Mouse (Mus musculus): Measurements from ENCODE around the gene Dnaja3.

Dnaja3 gene

DNA sequence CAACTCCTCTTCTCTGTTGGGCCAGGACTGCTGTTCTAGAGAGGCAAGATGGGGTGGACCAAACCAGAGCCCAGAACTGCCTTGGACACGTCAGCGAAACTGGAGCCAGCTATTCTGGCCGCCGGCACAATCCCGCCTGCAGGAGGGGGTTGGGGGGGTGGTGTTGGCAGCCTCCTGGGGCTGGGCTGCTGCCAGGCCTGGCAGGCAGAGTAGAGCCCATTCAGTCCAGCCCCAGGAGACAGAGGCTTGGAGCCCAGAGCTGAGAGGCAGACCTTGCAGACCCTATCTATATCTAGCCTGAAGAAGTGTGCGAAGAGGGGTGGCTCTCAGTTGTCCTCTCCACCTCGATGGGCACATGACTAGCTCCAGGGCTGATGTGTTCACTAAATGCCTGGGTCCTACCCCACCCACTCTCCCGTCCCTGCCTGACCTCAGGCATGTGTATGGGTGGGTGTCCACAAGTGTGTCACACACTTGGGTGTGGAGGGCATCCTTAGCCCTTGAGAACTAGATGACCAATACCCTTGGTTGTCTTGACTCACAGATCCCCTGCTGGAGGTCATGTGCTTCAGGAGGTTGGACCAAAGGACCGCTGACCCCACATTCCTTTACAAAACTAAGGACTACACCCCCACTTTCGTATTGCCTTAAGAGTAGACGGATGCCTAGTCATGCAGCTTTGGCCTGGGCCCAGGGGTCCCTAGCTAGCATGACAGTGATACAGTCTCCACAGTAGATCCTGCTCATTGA is 4.1 kb downstream of the Dnaja3 start:
- DNase-seq (ENCODE audit: low read depth), result no peak

DNA sequence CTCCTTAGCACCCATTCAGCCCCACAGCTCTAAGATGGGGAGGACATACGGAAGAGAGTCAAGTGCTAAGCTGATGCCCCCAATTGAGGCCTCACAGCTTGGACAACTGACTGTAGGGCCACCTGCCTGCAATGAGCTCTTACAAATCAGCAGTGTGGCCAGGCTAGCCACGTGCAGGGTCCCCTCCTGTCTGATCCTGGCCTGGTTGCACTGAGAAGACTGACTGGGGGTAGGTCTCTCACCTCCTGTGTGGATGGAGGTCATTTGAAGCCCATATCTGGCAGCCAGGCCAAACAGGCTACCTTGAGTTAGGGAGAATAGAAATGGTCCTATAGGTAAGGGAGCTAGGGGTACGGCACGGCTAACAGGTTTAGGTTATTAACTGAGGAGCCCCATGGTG is 6.1 kb downstream of the Dnaja3 start:
- DNase-seq (ENCODE audit: low read depth), result no peak

DNA sequence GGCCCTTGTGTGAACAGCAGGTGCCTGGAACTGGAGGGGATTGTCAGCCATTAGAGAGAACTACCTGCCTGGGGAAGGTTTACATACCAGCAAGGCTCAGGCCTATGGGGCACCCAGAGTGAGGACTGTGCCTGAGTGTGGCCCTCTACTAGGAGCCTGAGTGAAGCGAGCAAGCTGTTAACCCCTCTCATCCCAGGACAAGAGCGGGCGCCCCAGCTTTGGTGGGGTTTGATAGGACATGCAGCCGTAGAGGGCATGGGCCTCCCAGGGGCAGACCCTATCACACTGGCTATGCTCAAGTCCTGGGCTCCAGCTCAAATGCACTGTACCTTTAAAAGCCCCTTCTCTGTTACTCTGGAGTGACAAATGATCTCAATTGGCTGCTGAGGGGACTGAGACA is 7.0 kb downstream of the Dnaja3 start:
- DNase-seq (ENCODE audit: low read depth), result no peak

DNA sequence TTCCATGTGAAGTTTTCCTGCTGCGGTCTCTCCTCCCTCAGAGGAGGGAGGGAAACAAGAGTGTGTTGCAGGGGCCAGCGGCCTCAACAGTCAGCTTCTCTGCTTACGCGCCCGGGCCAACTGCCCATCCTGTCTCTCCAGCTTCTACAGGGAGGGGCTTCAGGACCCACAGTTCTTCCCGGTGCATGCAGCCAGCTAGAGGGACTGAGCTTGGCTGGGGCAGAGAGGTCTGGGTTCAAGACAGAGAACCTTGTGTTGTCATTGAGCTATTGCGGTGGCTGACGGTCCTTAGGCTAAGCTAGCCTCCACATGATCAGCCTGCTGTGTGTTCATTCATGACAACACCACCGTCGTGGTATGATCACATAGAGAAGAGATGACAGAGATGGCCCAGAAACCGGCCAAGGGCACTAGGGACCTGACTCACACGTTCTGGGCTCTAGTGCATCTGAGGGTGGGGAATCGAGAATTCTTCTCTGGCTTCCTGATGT is 7.9 kb downstream of the Dnaja3 start:
- DNase-seq (ENCODE audit: low read depth), result no peak

DNA sequence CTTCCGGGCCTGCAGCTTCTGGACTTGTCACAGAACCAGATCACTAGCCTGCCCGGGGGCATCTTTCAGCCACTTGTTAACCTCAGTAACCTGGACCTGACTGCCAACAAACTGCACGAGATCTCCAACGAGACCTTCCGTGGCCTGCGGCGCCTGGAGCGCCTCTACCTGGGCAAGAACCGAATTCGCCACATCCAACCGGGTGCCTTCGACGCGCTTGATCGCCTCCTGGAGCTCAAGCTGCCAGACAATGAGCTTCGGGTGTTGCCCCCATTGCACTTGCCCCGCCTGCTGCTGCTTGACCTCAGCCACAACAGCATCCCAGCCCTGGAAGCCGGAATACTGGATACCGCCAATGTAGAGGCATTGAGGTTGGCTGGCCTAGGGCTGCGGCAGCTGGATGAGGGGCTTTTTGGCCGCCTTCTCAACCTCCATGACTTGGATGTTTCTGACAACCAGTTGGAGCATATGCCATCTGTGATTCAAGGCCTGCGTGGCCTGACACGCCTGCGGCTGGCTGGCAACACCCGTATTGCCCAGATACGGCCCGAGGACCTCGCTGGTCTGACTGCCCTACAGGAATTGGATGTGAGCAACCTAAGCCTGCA is 8.7 kb downstream of the Dnaja3 start:
- DNase-seq (ENCODE audit: low read depth), result no peak

DNA sequence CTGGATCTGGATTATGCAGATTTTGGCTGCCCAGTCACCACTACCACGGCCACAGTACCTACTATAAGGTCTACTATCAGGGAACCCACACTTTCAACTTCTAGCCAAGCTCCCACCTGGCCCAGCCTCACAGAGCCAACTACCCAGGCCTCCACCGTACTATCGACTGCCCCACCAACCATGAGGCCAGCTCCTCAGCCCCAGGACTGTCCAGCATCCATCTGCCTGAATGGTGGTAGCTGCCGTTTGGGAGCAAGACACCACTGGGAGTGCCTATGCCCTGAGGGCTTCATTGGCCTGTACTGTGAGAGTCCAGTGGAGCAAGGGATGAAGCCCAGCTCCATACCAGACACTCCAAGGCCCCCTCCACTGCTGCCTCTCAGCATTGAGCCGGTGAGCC is 9.4 kb downstream of the Dnaja3 start:
- DNase-seq (ENCODE audit: low read depth), result no peak

DNA sequence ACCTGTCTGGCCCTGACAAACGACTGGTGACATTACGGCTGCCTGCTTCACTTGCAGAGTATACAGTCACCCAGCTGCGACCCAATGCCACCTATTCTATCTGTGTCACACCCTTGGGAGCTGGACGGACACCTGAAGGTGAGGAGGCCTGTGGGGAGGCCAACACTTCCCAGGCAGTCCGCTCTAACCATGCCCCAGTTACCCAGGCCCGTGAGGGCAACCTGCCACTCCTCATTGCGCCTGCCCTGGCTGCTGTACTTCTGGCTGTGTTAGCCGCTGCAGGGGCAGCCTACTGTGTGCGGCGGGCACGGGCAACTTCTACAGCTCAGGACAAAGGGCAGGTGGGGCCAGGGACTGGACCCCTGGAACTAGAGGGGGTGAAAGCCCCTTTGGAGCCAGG is 9.9 kb downstream of the Dnaja3 start:
- DNase-seq (ENCODE audit: low read depth), result no peak

DNA sequence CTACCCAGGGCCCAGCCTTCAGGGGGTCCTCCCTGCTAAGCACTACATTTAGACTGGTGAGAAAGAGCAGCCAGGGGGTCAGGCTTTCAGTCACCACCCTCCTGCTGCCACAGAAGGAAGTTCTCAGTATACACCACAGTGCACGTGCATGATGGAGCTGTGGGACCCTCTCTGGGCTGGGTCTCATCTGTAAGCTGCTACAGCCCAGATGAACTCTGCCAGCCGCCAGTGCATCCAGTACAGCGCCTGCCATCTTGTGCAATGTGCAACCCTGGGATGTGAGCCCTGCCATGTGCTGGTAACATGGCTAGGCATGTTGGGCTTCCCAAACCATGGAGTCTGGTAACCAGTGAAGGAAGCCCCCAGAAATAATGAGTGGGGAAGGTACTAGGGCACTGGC is 10.4 kb downstream of the Dnaja3 start:
- no peak for DNase-seq (ENCODE audit: low read depth)

DNA sequence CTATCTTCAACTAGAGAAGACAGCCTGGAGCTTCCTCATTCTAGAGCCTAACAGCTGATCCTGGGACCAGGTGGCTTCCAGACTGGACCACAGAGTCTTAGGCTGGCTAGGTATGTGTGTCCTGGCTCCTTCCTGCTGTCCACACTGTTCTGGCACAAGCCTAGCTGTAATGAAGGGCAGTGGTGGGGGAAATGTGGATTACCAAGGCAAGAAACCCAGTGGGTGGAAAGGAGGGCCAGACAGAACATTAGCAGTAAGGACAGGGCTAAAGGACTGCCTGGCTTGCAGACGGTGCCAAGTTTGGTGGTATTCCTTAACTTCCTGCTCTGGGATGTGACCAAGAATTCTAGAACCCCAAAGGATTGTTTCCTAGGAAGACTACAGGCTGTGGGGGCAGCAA is 11.3 kb downstream of the Dnaja3 start:
- no peak for DNase-seq (ENCODE audit: low read depth)

DNA sequence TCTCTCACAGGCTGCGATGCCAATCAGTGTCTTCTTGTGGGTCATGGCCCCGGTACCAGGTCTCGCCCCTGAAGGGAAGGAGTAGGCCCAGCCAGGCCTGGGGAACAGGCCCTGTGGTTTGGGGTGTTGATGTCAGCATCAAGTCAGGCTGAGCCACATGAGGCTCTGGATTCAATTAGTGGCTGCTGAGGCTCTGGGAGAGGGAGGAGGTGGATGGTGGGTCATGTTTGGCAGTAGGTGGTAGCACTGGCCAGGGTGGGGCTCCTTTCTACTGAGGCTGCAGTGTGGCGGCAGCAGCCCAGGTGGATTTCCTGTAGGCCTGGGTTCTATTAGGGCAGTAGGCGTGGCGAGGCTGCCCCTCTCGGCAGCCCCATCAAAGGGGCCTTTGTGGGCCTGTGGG is 11.8 kb downstream of the Dnaja3 start:
- no peak for DNase-seq (ENCODE audit: low read depth)

DNA sequence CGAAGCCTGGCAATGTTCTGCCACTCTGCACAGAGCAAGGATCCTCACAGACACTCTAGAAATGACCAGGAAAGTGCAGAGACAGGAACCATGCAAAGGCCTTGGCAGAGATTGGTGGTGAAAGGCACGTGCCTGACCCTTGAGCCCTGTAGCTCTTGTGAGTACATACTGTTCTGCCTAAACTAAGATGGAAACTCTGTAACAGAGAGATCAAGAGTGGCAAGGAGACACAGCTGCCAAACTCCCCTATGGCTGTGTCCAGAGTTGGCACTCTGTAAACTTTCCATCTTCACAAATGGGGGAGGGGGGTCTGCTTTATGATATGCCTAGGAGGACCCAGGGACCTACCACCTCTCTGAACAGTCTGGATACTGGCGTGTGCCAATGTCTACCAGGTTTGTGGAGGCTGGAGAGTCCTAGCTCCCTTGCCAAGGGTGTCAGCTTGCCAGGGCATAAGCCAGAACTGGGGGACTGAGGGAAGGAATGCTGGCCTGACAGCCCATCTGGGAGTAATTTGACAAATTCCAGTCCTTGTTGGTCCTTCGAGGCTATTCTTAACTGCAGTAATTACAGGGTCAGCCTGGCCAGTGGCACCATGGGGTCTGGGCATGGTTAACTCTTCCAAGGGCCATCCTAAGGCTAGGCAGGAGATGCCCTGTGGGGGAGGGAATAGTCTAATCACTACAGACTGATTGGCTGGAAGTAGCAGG is 13.1 kb downstream of the Dnaja3 start:
- DNase-seq (ENCODE audit: low read depth), result no peak

DNA sequence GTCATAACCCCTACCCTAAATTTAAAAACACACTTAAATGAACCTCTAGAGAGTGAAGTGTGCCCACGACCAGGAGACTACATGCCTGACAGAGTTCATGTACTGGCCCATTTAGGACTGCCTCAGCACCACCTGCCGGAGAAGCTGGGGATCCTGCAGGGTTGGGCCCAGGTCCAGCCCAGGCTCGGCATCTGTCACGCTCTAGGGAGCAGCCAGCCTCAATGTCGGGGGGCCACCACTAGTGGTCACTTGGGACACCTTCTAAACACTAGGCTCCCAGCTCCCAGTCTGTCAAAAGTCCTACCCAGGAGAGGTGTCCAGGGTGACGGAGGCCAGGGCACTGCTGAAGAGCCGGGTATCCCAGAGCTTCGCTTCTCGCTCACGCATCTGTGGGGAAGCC is 14.9 kb downstream of the Dnaja3 start:
- DNase-seq (ENCODE audit: low read depth), result no peak

DNA sequence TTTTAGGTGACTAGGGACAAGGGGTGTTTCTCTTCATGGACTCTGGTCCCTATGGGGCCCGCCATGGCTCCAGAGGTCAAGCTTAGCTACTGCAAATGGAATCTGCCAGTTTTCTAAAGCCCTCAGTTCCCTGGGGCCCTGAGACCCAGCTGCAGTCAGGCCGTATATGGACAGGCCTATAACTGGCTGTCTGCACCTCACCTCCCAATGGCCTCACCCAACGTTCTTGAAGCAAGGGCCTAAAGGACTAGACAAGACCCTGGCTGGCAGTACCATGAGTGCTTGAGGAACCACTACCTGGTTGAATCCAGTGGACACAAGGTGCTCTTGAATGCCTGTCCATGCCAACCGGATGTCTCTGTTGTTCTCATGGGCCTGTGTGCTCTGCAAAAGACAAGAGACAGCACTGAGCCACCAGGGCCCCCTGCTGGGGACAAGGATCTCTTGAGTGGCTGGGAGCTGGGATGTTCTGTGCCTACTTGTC is 15.5 kb downstream of the Dnaja3 start:
- DNase-seq (ENCODE audit: low read depth), result no peak

DNA sequence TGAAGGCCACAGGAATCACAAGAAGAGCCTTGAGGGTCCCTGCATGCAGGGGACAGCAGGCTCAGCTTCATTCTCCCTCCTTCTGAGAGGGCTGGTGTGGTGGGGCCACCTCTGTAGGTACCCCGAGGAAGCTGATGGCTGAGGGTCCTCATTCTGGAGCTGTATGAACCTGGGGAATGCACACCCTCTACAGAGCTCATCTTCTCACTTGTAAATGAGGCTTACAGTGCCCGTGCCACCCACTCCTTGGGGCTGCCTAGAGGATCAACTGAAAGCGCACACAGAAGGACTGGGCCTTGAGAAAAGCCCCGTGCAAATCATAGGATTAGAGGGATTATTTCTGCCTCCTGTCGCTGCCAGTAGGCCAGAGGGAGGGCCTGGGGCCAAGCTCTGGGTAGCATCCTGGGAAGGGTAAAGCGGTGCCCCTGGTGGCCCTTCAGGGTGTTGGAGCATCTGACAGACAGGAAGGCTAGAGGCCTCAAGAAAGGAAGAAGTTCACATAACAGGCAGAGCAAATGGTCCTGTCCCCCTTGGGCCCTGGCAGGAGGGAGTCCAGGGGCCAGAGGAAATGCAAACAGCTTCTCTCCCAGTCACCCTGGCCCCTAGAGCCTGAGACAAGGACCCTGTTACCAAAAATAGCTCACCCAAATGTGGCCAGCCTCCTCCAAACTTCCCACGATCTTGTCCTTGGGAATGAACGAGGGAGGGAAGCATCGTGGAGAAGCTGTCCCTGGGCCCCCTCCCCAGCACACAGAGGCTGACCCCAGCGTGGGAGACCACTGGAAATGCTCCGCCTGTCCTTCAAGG is 16.2 kb downstream of the Dnaja3 start:
- no peak for DNase-seq (ENCODE audit: low read depth)

DNA sequence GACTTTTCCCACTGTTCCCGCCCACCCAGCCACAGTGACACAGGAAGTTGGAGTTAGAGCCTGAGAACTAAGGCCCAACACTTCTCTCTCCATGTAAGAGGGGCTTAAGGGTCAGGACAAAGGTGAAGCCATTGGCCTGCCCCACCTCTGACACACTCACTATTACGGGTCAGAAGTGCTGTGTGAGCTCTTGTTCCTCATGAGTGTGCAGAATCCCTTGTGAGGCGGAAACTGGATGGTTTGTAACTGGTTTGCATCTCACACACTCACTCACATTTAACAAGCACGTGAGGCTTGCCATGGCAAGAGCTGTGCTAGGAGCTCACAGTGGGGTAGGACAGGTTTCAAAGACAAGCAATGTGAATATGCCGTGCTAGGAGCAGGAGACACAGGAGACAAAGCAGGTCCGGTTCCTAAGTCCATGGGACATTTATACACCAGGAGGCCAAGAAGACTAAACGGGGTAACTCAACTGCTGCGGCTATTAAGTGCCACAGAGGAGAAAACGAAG is 16.8 kb downstream of the Dnaja3 start:
- DNase-seq (ENCODE audit: low read depth), result no peak

DNA sequence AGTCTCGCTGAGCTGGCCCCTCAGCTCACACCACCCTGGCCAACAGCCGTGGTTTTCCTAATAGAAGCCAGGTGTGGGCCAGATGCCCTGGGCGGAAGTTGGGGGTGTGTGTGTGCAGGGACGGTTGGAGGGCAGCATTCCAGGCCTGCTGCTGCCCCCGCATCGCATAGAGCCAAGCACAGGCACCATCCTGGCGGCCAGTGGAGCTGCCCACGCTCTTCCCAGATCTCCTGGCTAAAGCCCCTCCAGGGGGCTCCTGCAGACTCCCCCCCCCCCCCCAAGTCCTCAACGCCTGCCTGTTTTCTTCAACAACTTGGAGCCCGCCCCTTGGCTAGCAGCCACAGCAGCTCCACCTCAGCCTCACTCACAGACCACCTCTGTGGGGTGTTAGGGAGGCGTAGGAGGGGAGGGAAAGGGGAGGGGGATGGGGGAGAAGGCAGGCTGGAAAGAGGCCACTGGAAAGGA is 19.0 kb downstream of the Dnaja3 start:
- DNase-seq (ENCODE audit: low read depth), result no peak

DNA sequence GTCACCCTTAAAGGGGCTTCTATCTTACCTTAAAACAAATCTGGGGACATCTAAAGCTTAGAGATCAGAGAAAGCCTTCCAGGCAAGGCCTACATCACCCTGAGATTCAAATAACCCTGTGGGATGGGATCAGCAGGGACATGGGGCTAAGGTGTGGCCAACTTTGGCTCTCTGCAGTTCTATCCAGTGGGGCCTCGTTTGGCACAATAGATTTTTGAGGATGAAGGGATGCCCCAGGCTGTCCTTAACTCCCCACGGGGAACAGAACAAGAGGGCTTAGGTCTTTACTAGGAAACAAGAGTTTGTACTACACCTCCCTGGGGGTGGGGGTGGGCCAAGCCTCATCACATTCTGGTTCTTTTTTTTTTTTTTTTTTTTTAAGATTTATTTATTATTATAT is 19.5 kb downstream of the Dnaja3 start:
- no peak for DNase-seq (ENCODE audit: low read depth)

DNA sequence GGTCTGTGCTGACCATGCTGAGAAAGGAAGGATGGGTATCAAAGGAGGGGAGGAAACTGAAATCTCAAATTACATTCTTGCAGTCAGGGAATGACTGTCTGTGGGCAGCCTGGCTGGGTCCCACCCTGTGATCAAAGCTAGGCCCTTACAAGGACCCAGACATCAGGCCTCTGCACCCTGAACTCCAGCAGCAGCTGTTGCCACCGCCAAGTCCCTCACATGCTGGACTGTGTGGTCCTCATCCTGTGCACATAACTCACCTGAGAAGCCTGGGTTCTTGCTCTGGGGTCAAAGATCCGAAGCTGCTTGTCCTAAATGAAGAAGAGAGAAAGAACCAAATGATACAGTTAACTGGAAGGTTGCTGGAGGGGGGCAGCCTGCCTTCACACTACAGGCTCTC is 21.8 kb downstream of the Dnaja3 start:
- DNase-seq (ENCODE audit: low read depth), result no peak

DNA sequence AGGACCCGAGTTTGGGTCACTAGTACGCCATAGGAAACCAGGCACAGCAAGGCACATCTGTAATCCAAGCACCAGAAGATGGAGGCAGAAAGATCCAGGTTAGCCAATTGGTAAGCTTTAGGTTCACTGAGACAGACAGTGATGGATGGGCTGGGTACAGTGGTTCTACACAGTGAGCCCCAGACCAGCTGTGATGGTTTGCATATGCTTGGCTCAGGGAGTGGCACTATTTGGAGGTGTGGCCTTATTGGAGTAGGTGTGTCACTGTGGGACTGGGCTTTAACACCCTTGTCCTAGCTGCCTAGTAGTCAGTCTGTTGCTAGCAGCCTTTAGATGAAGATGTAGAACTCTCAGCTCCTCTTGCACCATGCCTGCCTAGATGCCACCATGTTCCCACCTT is 24.0 kb downstream of the Dnaja3 start:
- DNase-seq (ENCODE audit: low read depth), result no peak

DNA sequence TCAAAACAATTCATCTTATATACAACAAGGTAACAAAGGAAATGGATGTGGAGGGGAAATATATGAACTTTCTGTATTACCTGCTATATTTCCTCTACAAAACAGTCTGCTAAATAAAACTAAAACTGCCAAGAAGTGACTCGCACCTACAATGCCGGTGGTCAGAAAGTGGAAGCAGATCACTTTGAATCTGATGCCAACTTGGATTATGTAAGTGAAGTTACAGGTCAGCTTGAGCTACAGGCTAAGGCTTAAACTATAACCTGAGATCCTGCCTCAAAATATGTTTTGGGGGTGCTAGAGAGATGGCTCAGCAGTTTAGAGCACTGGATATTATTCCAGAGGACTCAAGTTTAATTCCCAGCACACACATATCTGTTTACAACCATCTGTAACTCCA is 25.9 kb downstream of the Dnaja3 start:
- no peak for DNase-seq (ENCODE audit: low read depth)

DNA sequence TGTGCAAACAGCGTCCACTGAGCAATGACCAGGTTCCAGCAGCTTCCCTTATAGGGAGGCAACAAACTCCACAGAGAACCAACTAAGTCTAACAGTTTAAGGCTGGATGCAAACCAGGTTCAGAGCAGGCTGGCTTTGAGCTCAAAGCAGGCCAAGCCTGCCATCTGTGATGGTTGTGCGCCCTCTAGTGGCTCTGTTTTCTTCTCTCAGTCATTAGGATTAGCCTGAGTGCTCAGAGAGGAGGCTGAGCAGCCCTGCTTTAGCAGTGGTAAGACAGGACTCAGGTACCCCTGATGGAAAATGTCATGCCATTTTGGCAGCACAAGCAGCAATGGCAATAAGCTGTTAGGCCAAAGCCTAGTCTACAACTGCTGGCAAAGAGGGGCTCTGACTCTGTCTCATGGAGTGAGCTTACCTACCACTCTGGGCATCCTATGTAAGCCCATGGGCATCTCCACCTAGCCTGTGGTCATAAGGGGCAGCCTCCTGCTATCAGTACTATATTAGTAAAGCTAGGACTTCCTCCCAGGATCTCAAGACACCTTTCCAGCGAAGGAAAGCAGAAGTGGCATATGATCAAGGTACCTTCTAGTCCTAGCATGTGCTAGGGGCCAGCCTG is 27.5 kb downstream of the Dnaja3 start:
- peak; percentile 90 for DNase-seq (ENCODE audit: low read depth)

DNA sequence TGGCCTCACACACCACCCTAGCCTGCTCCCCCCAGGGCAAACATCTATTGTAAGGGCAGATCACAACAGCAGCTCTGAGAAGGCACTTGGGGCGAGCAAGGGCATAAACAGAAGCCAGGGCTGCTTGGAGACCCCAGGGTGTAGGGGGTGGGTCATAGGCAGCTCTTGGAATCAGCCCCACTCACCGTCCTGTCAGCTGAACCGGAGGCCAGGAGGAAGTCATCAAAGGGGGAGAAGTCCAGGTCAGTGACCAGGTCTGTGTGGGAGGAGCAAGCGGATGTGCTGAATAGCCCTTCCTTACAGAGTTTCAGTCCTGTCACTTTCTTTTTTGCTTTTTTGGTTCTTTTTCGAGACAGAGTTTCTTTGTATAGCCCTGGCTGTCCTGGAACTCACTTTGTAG is 30.5 kb downstream of the Dnaja3 start:
- DNase-seq (ENCODE audit: low read depth), result no peak

All from naive thymus-derived CD4-positive, alpha-beta T cell, adult 2 months (primary cell).